Mouse (Mus musculus) small intestine, adult 2 months (tissue): Measurements from ENCODE around the gene Wdr37.
"Not testable (repeated sequence)": the region's sequence is repeated elsewhere in the genome, so short reads cannot be mapped to it uniquely, and the experiment has no call there.

Experiments
- CTCF ChIP-seq: fragments of 200-500 bp; IDR thresholded peaks from 2 replicates; pipeline ENCODE4 v1.5.1; 2012; ENCODE audit warnings: low read depth, mild to moderate bottlenecking, control low read depth, inconsistent platforms, low read length, moderate library complexity, mixed read lengths; ENCODE audit not compliant: insufficient replicate concordance, insufficient read length; ENCODE audit errors: extremely low read depth
- POLR2A ChIP-seq: fragments of 200-500 bp; IDR thresholded peaks from 2 replicates; pipeline ENCODE4 v1.6.1; 2012; ENCODE audit warnings: low read depth, mild to moderate bottlenecking, control low read depth, inconsistent platforms, low read length, moderate library complexity

GRCm38 (mm10) chr13:8905986-8906385 is 34.3 kb upstream of the Wdr37 start:
- not testable (repeated sequence) for TF ChIP-seq CTCF, POLR2A
